Mouse (Mus musculus): ENCODE results near the gene 1700037H04Rik.

DNA sequence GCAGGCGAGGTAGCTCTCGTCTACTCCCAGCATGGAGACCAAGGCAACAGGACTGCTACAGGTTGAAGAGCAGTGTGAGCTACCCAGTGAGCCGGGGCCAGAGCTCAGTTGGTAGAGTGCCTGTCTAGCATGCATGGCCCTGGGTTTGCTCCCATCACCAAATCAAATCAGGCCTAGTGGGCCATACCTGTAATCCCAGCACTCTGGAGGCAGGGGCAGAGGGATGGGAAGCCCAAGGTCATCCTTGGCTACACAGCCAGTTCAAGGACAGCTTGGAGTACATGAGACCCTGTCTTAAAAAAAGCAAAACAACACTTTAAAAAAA lies 10.7 kb downstream of the 1700037H04Rik start:
- TF ChIP-seq POLR2A (IDR thresholded peaks at IDR 0.05; ENCODE audit: insufficient read depth, low read depth, low read length) (no peak), CTCF (IDR thresholded peaks at IDR 0.05; ENCODE audit: insufficient read depth, low read depth, low read length) (no peak)
